Mouse (Mus musculus): ENCODE measurements around the gene 1700021F05Rik.
"Not testable (repeated sequence)": the region's sequence is repeated elsewhere in the genome, so short reads cannot be mapped to it uniquely, and the experiment has no call there.

1700021F05Rik gene

DNA sequence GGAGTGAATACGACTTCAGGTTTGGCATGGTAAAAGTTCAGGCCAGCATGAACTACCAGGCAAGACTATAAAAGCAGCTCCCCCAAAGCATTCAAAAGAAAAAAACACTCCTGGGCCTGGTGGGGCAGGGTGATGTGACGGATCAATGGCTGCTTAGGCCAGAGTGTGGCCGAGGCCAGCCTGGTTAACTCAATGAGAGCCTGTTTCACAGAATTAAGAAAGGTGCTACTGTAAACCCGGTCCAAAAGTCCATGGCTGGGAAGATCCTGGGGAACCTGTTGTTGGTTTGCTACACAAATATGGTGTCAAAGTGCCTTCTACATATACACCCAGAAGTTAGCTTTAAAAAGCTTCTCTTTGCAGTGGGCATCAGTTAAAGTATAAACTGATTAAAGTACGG is 2.0 kb downstream of the 1700021F05Rik start:
- no peak for DNase-seq (ENCODE audit: low read depth, low spot score)

DNA sequence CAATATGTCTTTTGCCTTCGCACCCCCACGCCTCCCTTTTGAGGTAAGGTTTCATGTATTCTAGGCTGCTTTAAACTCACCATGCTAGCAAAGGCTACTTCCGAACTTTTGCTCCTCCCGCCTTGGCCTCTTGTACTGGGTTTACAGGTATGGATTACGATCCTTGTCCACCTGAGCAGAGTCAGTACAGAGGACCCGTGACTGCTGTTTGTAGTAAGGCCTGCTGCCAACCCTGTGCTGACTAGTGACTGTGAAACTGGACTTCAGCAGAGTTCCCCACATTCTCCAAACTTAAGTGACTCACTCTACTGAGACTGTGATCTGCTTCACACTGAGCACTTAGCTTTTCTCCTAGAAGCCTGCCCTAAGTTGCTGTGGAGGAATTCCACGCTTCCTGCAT is 3.1 kb downstream of the 1700021F05Rik start:
- DNase-seq (ENCODE audit: low read depth, low spot score), result no peak

DNA sequence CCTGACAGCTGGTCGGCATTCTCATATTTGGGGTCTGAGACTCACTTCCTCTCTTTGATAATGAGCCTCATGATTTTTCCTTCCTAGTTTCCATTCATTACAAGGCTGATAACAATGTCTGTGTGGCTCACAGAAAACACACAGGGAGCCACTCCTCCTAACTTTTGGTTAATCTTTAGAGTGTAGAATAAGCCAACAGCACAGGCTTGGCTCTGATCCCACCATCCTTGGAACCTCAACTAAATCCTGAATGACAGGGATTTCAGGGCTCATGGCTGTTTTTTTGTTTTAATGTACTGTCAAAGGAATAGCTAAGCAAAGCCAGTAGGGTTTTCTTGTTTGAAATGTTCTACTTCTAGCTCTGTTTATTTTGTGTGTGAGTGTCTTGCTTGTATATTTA is 6.4 kb downstream of the 1700021F05Rik start:
- DNase-seq (ENCODE audit: low read depth, low spot score), result no peak

- DNase-seq (ENCODE audit: low read depth, low spot score), result peak; percentile 63
Measured at GRCm38 (mm10) chr10:43527283-43528269, 13.2 kb downstream of the 1700021F05Rik start.

DNA sequence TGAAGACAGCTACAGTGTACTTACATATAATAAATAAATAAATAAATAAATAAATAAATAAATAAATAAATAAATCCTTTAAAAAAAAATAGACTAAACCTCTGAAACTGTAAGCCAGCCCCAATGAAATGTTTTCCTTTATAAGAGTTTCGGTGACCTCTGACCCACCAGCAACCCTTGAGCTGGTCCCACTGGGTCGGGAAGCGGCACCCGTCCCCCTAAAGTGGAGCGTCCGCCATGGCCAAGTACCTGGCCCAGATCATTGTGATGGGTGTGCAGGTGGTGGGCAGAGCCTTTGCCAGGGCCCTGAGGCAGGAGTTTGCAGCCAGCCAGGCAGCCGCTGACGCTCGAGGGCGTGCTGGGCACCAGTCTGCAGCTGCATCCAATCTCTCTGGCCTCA is 16.9 kb downstream of the 1700021F05Rik start, which contains the start of gene Gm9803:
Gm9803 (plus strand) TSS at position 154 of the 400 bp plus-strand sequence.
- not testable (repeated sequence) for DNase-seq (ENCODE audit: low read depth, low spot score)

DNA sequence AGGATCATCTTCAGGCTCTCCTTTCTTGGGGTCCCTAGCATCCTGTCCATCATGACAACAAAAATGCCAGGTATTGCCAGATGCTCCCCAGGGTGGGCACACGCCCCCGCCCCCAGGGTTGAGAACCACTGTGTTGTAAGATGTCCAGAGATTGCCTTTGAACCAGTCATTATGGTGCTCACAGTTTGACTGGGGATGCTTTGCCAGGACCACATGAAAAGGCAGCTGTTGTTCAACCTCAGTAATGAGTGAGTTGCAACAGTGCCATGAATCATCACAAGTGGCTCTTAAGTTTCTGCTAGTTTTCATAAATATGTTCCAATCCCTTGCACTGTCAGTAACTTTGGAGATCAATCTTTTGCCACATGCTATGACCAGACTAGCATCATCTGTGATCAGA is 20.8 kb downstream of the 1700021F05Rik start:
- DNase-seq (ENCODE audit: low read depth, low spot score), result no peak

DNA sequence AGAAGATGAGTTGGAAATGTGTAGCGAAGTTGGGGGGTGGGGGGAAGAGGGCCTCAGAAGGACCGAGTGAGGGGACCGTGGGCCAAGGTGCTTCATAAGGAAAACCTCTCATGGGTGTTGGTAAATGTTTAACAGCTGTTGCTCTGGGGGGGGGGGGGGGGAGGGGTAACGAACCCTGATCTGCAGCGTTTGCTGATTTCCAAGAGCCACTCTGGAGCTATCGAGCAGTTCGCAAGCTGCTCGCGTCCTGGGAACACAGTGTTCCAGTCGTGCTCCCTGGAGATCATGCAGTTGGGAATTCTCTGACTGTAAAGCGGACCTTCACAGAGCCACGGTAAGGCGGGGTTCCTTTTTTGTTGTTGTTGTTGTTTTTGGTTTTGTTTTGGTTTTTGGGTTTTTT is 22.4 kb downstream of the 1700021F05Rik start:
- no peak for DNase-seq (ENCODE audit: low read depth, low spot score)

DNA sequence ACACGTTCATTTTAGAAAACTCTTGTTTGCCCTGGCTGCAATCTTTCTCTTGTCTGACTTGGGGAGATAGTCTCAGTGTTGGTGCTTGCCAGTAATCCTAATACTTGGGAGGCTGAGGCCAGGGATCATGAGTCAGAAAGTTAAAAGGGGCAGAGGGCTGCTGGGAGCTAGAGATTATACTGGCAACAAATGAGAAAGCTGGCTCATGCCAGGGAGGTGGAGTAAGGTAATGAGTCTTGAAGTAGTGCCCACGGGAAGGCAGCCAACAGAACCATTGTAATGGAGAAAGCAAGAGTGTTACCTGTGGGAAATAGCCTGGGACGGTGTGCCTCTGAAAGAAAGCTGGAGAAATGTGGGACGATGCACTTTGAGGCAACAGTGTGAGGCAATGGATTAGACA is 23.0 kb downstream of the 1700021F05Rik start:
- DNase-seq (ENCODE audit: low read depth, low spot score), result no peak

DNA sequence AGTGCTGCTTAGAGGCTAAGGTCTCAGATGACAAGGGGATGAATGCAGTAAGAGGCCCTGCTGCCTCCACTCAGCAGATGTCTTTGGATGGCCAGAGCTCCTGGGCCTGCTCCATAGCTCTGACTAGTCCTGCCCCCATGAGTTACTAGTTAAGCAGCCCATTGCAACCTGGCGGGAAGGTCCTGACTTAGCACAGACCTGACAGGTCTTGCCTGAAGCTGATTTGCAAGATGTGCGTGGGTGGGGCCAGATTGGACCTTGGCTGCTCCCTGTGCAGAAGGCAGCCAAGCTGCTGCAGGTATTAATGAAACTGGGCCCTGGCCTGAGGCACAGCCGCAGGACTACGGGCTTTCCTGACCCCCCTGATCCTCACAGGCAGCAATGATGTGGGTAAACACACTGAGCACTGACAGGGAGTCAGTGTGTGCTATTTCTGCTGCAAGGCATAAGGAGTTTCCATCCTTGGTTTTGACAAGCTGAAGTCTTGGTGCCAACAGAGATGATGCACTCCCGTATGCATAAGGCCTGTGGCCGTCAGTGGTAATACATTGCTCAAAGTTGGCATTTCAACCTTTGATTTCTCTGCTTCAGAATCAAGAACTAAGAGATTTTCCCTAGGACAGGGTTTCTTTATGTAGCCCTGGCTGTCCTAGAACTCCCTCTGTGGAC is 23.7 kb downstream of the 1700021F05Rik start:
- DNase-seq (ENCODE audit: low read depth, low spot score), result peak; percentile 57

DNA sequence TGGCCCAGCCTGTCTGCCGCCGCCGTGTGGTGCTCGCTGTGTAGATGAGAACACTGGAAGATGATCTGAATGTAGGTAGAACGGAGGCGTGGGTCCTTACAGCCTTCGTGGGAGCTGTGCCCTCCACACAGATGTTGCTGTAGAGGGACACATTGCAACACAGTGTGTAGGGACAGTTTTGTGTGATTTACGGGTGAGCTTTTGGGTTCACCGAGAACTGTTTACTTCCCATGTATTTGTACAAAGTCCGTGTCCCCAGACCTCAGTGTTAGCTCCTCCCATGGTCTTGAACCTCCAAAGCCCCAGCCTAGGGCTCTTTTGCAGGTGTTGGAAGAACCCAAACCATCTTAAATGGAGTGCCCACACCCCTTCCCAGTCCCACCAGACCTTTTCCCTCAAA is 27.8 kb downstream of the 1700021F05Rik start:
- no peak for DNase-seq (ENCODE audit: low read depth, low spot score)

GRCm38 (mm10) chr10:43509228-43509627 is 31.6 kb downstream of the 1700021F05Rik start:
- DNase-seq (ENCODE audit: low read depth, low spot score), result no peak

DNA sequence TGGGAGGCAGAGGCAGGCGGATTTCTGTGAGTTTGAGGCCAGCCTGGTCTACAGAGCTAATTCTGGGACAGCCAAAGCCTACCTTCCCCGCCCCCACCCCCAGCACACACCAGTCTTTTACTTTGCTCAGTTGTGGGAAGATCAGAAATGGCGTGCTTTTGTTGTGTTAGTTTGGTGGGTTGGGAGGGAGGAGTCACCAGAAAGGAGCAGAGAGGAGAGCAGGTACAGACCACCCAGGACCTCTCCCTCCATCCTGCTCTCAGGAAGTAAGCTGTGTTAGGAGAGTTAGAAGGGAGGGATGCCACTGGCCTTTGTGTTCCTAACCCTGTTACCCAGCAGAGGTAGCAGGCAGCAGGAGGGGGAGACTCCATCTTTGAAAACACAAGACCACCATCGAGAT is 33.7 kb downstream of the 1700021F05Rik start:
- peak; percentile 51 for DNase-seq (ENCODE audit: low read depth, low spot score)

DNA sequence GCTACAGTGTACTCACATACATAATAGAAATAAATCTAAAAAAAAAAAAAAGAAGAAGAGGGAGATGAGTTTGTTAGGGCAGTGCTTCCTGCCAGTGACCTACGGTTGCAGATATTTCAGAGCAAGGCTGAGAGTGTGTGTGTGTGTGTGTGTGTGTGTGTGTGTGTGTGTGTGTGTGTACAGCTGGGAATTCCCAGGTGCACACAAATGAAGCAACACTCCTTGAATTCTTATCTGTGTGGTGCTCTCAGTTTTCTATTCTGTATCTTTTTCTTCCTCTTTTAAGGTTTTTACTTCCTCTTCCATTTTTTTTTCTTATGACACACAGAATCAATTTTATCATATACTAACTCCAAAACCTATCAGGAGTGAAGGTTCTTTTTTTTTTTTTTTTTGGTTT is 36.5 kb downstream of the 1700021F05Rik start:
- no peak for DNase-seq (ENCODE audit: low read depth, low spot score)

GRCm38 (mm10) chr10:43502599-43502998 is 38.2 kb downstream of the 1700021F05Rik start:
- DNase-seq (ENCODE audit: low read depth, low spot score), result no peak

DNA sequence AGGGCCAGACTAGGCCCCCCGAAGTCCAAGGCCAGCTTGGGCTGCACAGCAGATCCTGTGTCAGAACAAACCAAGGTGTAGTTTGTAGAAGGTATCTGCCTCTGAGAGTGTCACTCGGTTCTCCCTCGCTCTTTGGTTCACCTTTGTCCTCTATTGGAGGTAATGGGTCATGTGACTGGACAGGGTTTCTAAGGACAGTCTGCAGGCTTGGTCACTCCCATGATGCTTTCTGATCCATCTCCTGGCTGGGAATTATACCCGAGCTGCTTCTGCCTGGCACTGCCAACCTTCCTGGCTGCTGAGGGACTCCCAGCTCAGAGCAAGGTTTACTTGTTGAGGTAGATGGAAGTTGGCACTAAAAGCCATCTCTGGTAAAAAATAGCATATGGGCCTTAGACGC is 49.9 kb downstream of the 1700021F05Rik start:
- no peak for DNase-seq (ENCODE audit: low read depth, low spot score)

DNA sequence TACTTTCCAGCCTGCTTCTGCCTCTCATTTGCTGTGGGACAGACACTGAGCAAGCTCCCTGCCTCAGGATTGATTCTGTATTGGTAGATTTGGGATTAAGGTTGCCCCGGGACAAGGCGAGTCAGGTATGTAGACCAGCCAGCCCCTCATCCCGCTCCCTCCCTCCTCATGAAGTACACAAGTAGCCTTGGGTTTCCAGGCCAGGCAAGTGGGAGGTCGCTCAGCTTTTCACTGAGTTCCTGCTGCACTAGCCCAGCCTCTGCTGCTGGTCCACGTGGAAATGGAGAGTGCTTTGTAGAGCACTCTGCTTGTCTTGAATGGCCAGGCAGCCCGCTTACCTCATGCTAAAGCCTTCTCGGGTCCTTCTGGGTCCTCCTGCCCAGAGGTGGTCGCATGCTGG is 50.8 kb downstream of the 1700021F05Rik start:
- peak; percentile 62 for DNase-seq (ENCODE audit: low read depth, low spot score)

DNA sequence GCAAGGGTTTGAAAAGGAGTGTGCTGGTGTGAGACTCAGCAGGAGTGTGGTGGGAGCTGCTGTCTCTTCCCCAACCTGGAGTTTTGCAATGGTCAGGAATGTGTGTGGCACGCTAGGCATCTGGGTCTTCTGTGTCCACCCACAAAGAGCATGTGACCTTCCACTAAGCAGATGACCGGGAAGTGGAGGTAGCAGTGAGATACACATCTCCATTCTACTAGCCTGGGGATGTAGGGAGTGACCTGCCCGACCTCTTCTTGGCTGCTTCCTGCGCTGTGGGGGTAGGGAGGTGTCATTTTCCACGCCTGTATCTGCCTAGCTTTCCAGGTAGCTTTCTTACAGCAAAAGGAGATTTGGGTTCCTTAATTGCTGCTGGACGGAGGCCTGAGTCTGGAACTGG is 51.2 kb downstream of the 1700021F05Rik start:
- DNase-seq (ENCODE audit: low read depth, low spot score), result peak; percentile 82

DNA sequence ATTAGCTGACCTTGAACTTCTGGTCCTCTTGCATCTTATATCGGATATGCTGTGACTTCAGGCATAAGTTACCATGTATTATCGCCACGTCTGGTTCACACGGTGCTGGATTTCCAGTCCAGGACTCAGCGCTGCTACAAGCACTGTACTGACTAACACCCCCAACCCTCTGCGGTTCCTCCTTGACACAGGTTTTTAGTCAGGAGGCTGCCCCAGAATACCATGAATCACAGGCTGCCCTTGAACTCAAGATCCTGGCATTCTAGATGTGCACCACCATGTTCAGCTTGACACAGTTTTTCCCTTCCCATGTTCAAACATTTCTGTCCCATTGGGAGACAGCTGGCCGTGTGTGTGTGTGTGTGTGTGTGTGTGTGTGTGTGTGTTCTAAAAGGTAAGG is 51.7 kb downstream of the 1700021F05Rik start:
- no peak for DNase-seq (ENCODE audit: low read depth, low spot score)

GRCm38 (mm10) chr10:43488258-43488657 is 52.5 kb downstream of the 1700021F05Rik start:
- DNase-seq (ENCODE audit: low read depth, low spot score), result no peak

- DNase-seq (ENCODE audit: low read depth, low spot score), result no peak
Measured at GRCm38 (mm10) chr10:43487441-43488010, 53.3 kb downstream of the 1700021F05Rik start.

DNA sequence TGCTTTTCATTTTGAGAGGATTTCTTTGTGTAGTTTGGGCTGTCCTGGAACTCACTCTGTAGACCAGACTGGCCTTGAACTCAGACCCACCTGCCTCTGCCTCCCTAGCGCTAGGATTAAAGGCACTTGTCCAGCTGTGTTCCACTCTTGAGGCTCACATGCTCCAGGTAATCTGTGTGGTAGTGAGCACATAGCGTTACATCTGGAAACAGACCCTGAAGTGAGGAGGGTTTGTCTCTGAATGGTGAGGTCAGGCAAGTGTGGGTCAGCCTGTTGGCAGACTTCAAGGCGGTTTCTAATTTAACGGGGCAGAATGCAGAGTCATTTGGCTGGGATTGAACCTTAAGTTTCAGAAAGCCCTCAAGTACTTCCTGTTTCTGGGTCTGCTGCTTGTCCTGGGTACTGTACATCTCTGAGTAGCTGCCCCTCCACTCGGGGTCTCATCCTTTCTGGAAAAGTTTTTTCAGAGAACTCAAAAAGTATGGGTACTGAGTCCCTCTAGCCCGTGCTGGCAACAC is 55.0 kb downstream of the 1700021F05Rik start:
- DNase-seq (ENCODE audit: low read depth, low spot score), result no peak

DNA sequence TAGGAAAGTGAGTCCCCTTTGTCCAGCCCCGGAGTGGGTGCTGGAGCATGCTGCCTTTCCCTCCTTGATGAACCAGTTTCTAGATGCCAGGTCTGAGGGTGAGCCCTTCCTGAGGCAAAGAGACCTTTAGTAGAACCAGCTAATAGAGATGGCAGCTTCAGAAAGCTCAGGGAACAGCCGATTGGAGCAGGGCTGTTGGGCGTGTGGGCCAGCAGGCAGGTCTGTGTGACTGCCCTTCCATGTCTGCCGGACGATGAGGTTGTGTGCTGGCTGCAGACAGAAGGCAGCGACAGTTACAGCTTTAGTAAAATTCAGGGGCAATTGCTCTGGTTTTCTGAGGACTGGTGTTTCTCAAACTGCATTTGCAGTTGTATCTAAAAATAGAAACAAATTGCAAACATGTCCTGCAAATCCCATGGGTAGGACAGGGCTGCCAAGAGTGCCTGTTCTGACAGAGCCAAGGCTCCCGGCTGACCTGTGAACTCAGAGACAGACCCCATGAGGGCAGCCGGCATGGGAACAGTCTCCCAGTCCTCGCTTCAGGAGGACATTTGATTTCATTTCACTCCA is 57.3 kb downstream of the 1700021F05Rik start:
- DNase-seq (ENCODE audit: low read depth, low spot score), result no peak

Measured in ZHBTc4 (cell line).